Mouse (Mus musculus): ENCODE data around the gene Gm1113.

- TF ChIP-seq CTCF (IDR thresholded peaks at IDR 0.05) (no peak), EP300 (IDR thresholded peaks at IDR 0.05) (no peak)
Observed at GRCm38 (mm10) chr9:35502361-35503000, 15.6 kb downstream of the Gm1113 start.

All from lung, postnatal 0 days (tissue).